Mouse (Mus musculus): ENCODE data around the gene Srebf1. TPM values are rescaled to one million over a fixed set of nuclear protein-coding genes. Genes with fewer than 3 reads are reported as not detected.

Srebf1 gene
- polyA plus RNA-seq, 1 experiment from 2014 or later = 60.0 TPM

DNA sequence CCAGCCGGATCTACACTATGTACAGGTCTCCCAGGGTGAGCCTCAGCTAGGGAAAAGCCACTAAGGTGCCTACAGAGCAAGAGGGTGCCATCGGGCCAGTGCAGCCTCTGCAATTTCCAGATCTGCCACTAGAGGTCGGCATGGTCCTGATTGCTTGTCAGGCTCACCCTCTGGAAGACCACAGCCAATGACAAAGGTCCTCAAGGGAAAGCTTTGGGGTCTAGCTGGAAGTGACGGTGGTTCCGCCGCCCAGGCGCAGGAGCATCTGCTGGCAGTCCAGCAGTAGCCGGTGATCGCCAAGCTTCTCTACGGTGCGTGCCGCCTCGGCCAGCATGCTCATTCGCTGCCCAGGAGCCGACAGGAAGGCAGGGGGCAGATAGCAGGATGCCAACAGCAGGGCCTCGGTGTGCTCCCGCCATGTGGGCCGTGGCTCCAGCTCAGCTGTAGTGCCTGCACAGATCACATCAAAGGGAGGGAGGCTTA, 22.6 kb downstream of the Srebf1 start:
- Histone ChIP-seq H3K9me3 (replicated peaks) (0 out of 2 replicates have a peak, but pooled peaks cover 4% of the 10 kb centered on the region), H3K9ac (no peak overlapping the region; the same call in 1 of the 2 replicates), H3K4me1 (peaks cover 11% of the 10 kb centered on the region), H3K27me3 (no peaks in the 10 kb centered on the region), H3K36me3 (peaks cover 96% of the 10 kb centered on the region), H3K27ac (peak overlapping the region; percentile 49; the same call in 1 of the 2 replicates), H3K4me3 (replicated peaks) (no peak overlapping the region), H3K4me2 (0 out of 2 replicates have a peak overlapping the region, but pooled peaks have one; percentile 17)
- WGBS = 12% methylated on average over 18 of the region's 18 CpGs
- ATAC-seq (replicated peaks; ENCODE audit: low FRiP score) = peak; percentile 68

DNA sequence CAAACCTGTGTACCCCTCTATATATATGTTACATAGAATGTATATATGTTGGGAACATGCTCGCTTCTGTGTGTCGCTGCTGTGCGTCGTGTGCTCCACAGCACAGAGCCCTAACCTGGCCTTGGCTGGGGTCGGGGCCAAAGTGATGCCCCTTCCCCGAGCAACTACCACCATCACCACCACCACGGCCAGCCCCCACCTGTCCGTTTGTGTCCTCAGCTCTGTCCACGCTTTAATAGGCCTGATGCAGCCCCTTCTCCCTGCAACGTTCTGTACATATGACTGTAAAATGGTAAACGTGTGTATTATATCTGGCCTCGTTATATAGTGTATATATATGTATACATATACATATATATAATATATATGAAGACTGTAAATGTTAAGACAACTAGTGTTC, 23.7 kb downstream of the Srebf1 start:
- H3K4me3 ChIP-seq (replicated peaks) = no peak overlapping the region
- H3K4me2 ChIP-seq = no peak overlapping the region
- no peaks in the 10 kb centered on the region for H3K27me3 ChIP-seq
- H3K4me1 ChIP-seq = peaks cover 11% of the 10 kb centered on the region
- peaks cover 96% of the 10 kb centered on the region for H3K36me3 ChIP-seq
- no peak overlapping the region for H3K27ac ChIP-seq
- H3K9ac ChIP-seq = no peak overlapping the region
- 0 out of 2 replicates have a peak, but pooled peaks cover 8% of the 10 kb centered on the region for H3K9me3 ChIP-seq (replicated peaks)
- no peak for ATAC-seq (replicated peaks; ENCODE audit: low FRiP score)
- WGBS = 83% methylated on average over 12 of the region's 12 CpGs

DNA sequence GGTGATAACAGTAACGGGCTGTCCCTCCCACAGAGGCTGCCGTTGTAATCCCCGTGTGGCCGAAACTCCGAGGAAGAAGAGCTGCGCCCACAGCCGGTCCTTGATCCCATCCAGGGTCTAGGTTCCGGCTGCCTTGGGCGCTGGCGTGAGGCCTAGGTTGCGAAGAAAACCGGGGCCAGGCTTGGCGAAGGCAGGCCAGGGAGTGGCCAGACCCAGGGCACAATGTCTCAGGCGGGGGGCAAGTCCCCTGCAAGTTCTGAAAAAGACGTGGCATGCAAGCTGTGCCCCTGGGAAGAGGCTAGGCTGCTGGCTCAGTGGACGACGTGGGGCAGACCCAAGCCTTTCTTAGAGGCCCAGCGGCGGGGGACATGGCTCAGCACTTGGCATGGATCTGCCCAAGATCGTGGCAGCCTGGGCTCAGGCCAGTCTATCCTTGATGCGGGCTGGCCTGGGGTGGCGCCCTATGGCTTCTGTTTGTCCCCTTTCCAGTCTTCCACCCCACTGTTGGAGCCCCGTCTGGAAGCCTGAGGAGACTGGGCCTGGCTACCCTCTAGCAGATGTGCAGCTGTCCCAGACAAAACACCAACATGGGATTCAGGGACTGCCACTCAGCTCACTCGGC, 24.3 kb downstream of the Srebf1 start:
- H3K27ac ChIP-seq = peak overlapping the region; percentile 19; the same call in 1 of the 2 replicates
- 79% methylated on average over 24 of the region's 24 CpGs for WGBS

GRCm38 (mm10) chr11:60196344-60196743, 26.0 kb downstream of the Srebf1 start:
- Histone ChIP-seq H3K4me1 (peaks cover 14% of the 10 kb centered on the region), H3K4me3 (replicated peaks) (no peak overlapping the region), H3K27me3 (no peaks in the 10 kb centered on the region), H3K36me3 (peaks cover 95% of the 10 kb centered on the region), H3K27ac (no peak overlapping the region), H3K4me2 (no peak overlapping the region), H3K9me3 (replicated peaks) (0 out of 2 replicates have a peak, but pooled peaks cover 8% of the 10 kb centered on the region), H3K9ac (no peak overlapping the region)
- 76% methylated on average over 5 of the region's 5 CpGs for WGBS
- no peak for ATAC-seq (replicated peaks; ENCODE audit: low FRiP score)

More for the DNA sequence above, 24.3 kb downstream of the Srebf1 start:
- H3K36me3 ChIP-seq = peaks cover 96% of the 10 kb centered on the region
- H3K9ac ChIP-seq = no peak overlapping the region
- 0 out of 2 replicates have a peak, but pooled peaks cover 8% of the 10 kb centered on the region for H3K9me3 ChIP-seq (replicated peaks)
- H3K4me1 ChIP-seq = peaks cover 11% of the 10 kb centered on the region
- H3K4me3 ChIP-seq (replicated peaks) = no peak overlapping the region
- no peak overlapping the region for H3K4me2 ChIP-seq
- no peak for ATAC-seq (replicated peaks; ENCODE audit: low FRiP score)
- no peaks in the 10 kb centered on the region for H3K27me3 ChIP-seq

GRCm38 (mm10) chr11:60195108-60195507, 27.3 kb downstream of the Srebf1 start:
- H3K4me2 ChIP-seq = no peak overlapping the region
- H3K36me3 ChIP-seq = peaks cover 95% of the 10 kb centered on the region

DNA sequence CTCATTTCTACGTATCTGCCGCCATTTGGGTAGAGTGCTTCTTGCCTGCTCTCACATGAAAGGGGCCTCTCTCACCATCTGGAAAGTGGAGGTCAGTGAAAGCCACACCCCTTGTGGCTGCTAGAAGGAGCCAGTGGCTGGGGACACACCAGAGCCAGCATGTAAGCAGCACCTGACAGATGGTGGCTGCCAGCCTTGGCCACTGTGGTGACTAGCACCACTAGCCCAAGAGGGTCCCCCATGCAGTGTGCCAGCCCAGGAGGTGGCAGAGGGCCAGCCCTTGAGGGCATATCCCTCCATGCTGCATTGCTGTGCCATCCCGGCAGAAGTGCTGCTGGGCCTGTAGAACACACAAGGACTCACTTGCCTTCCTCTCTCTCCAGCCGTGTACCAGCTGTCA, 28.8 kb downstream of the Srebf1 start:
- peaks cover 98% of the 10 kb centered on the region for H3K36me3 ChIP-seq
- 88% methylated on average over 4 of the region's 4 CpGs for WGBS
- H3K4me2 ChIP-seq = no peak overlapping the region
- H3K9ac ChIP-seq = no peak overlapping the region
- H3K4me1 ChIP-seq = peaks cover 20% of the 10 kb centered on the region; the same call in 1 of the 2 replicates
- 0 out of 2 replicates have a peak, but pooled peaks cover 8% of the 10 kb centered on the region for H3K9me3 ChIP-seq (replicated peaks)
- ATAC-seq (replicated peaks; ENCODE audit: low FRiP score) = no peak
- no peak overlapping the region for H3K27ac ChIP-seq
- H3K4me3 ChIP-seq (replicated peaks) = no peak overlapping the region
- H3K27me3 ChIP-seq = no peaks in the 10 kb centered on the region

More at GRCm38 (mm10) chr11:60195108-60195507, 27.3 kb downstream of the Srebf1 start:
- Histone ChIP-seq H3K27ac (no peak overlapping the region), H3K9me3 (replicated peaks) (0 out of 2 replicates have a peak, but pooled peaks cover 8% of the 10 kb centered on the region), H3K27me3 (no peaks in the 10 kb centered on the region), H3K9ac (no peak overlapping the region), H3K4me1 (peaks cover 15% of the 10 kb centered on the region), H3K4me3 (replicated peaks) (no peak overlapping the region)
- ATAC-seq (replicated peaks; ENCODE audit: low FRiP score) = no peak

GRCm38 (mm10) chr11:60192534-60192933, 29.8 kb downstream of the Srebf1 start:
- Histone ChIP-seq H3K9ac (no peak overlapping the region), H3K4me1 (peaks cover 20% of the 10 kb centered on the region; the same call in 1 of the 2 replicates), H3K27ac (no peak overlapping the region), H3K27me3 (no peaks in the 10 kb centered on the region), H3K4me2 (no peak overlapping the region), H3K4me3 (replicated peaks) (no peak overlapping the region), H3K9me3 (replicated peaks) (0 out of 2 replicates have a peak, but pooled peaks cover 8% of the 10 kb centered on the region), H3K36me3 (peaks cover 98% of the 10 kb centered on the region)
- WGBS = 61% methylated on average over 6 of the region's 6 CpGs
- ATAC-seq (replicated peaks; ENCODE audit: low FRiP score) = no peak

- ATAC-seq (replicated peaks; ENCODE audit: low FRiP score) = no peak
- WGBS = 88% methylated on average over 17 of the region's 17 CpGs
- H3K27me3 ChIP-seq = no peaks in the 10 kb centered on the region
- peak overlapping the region; percentile 28; the same call in 1 of the 2 replicates for H3K27ac ChIP-seq
- H3K4me1 ChIP-seq = peaks cover 30% of the 10 kb centered on the region
- no peak overlapping the region for H3K4me2 ChIP-seq
- H3K9ac ChIP-seq = no peak overlapping the region
- H3K4me3 ChIP-seq (replicated peaks) = no peak overlapping the region
- peaks cover 99% of the 10 kb centered on the region for H3K36me3 ChIP-seq
- H3K9me3 ChIP-seq (replicated peaks) = 0 out of 2 replicates have a peak, but pooled peaks cover 8% of the 10 kb centered on the region
Measured at GRCm38 (mm10) chr11:60190055-60190641, 32.2 kb downstream of the Srebf1 start.

DNA sequence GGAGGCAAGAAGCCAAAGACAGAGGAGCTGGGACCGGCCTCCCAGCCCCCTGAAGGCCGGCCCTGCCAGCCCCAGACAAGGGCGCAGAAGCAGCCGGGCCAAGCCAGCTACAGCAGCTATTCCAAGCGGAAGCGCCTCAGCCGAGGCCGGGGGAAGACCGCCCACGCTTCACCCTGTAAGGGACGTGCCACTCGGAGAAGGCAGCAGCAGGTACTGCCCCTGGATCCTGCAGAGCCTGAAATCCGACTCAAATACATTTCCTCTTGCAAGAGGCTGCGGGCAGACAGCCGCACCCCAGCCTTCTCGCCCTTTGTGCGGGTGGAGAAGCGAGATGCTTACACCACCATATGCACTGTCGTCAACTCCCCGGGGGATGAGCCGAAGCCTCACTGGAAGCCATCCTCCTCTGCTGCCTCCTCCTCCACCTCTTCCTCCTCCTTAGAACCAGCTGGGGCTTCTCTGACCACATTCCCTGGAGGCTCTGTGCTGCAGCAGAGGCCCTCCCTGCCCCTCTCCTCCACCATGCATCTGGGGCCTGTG, 32.8 kb downstream of the Srebf1 start:
- peak overlapping the region; percentile 49 for H3K27ac ChIP-seq
- 69% methylated on average over 21 of the region's 21 CpGs for WGBS
- ATAC-seq (replicated peaks; ENCODE audit: low FRiP score) = no peak
- no peaks in the 10 kb centered on the region for H3K27me3 ChIP-seq
- H3K9ac ChIP-seq = no peak overlapping the region
- H3K4me3 ChIP-seq (replicated peaks) = no peak overlapping the region
- H3K9me3 ChIP-seq (replicated peaks) = 0 out of 2 replicates have a peak, but pooled peaks cover 3% of the 10 kb centered on the region
- H3K4me1 ChIP-seq = peaks cover 35% of the 10 kb centered on the region
- peaks cover 96% of the 10 kb centered on the region for H3K36me3 ChIP-seq
- no peak overlapping the region for H3K4me2 ChIP-seq

GRCm38 (mm10) chr11:60188275-60188853, 34.0 kb downstream of the Srebf1 start:
- no peak overlapping the region for H3K27ac ChIP-seq
- H3K4me3 ChIP-seq (replicated peaks) = no peak overlapping the region
- no peak overlapping the region for H3K4me2 ChIP-seq
- no peaks in the 10 kb centered on the region for H3K27me3 ChIP-seq
- H3K36me3 ChIP-seq = peaks cover 84% of the 10 kb centered on the region
- ATAC-seq (replicated peaks; ENCODE audit: low FRiP score) = no peak
- no peaks in the 10 kb centered on the region for H3K9me3 ChIP-seq (replicated peaks)
- H3K9ac ChIP-seq = no peak overlapping the region
- H3K4me1 ChIP-seq = peaks cover 47% of the 10 kb centered on the region
- WGBS = 90% methylated on average over 25 of the region's 25 CpGs

DNA sequence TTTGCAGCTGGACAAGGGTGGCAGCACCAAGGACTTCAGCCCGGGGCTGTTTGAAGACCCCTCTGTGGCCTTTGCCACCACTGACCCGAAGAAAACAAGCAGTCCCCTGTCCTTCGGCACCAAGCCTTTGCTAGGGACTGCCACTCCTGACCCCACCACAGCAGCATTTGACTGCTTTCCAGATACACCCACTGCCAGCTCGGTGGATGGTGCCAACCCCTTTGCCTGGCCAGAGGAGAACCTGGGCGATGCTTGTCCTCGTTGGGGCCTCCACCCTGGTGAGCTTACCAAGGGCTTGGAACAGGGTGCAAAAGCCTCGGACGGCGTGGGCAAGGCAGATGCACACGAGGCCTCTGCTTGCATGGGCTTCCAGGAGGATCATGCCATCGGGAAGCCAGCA, 35.3 kb downstream of the Srebf1 start:
- WGBS = 91% methylated on average over 11 of the region's 11 CpGs
- Histone ChIP-seq H3K4me2 (no peak overlapping the region), H3K9ac (no peak overlapping the region), H3K36me3 (peaks cover 72% of the 10 kb centered on the region), H3K9me3 (replicated peaks) (no peaks in the 10 kb centered on the region), H3K4me3 (replicated peaks) (no peak overlapping the region), H3K4me1 (peaks cover 59% of the 10 kb centered on the region), H3K27me3 (no peaks in the 10 kb centered on the region), H3K27ac (no peak overlapping the region)
- ATAC-seq (replicated peaks; ENCODE audit: low FRiP score) = no peak

Data from kidney, embryonic 15.5 days (tissue).